Mouse (Mus musculus): ENCODE measurements at regions not wholly inside any gene's neighbourhood (a gene's known extent, or its start where the extent isn't known, plus 50 kb on each side); places are given as distances from the start of the nearest gene placed in this dataset.
A peak's percentile ranks its signal among the peaks of the same experiment; 100 is the strongest.

GRCm38 (mm10) chr7:116882268-116882964, 378.2 kb downstream of the Nucb2 start:
- no peak for DNase-seq

DNA sequence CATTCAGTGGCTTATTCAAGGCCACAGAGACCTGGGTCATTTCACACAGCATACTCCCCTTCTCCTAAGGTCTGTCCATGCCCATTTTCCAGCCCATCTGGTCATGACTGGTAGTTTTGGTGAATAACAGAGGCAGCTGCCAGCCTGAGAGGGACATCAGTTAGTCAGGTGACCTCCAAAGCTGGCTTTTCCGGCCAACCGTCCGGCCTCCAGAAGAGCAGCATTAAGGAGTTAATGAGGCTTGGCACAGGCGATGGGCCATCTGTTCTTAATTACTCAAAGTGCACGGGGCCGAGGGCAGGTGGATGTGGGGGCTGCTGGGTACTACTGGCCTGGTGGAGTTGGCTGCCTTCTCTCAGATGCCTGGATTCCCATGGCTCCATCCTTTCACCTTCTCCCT, 389.7 kb downstream of the Nucb2 start:
- no peak for DNase-seq

DNA sequence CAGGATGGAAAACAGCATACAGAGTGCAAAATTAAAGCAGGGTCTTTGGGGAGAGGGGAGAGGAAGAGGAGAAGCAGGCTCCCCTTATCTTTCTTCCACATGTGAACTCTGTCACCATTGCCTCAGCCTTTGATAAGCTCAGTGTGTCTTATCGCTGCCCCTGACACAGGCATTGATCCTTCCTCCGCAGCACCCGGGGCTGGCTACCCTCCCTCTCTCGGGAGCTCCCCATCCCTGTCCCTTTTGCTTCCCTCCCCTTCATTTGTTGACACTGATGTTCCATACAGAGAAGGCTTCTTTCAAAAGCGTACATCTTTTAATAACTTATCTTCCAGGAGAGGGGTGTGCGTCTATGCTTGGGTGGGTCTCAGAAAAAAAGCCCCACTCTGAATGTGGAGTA, 411.6 kb downstream of the Nucb2 start:
- peak; percentile 6 for DNase-seq

DNA sequence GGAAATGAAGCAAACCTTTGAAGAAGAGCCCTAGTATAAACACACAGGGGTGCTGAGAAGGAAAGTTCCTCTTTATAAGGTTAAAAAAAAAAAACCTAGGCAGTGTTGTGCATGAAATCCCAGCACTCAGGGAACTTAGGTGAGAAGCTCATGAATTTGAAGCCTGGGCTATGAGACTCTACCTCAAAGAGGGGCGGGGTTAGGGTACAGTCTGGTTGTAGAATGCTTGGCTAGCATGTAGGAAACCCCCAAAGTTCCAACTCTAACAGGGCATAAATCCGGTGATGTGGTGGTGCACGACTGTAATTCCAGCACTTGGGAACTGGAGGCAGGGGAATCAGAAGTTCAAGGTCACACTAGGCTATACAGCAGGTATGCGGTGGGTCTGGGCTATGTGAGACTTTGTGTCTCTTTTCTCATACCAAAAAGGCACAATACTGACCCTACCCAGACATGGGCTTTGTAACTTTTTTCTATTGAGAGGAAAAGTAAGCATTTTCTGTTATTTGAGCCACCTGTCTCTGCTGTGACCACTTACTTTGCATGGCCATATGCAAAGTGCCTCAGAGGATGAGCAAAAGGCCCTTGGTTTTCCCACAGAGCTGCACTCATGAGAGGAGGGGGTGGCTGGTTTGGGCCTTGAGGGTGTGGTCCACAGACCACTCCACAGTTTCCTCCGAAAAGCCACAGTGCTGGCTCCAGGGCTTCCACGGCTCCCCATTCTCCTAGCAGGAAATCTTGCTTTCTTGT, 413.9 kb downstream of the Nucb2 start:
- DNase-seq = no peak

DNA sequence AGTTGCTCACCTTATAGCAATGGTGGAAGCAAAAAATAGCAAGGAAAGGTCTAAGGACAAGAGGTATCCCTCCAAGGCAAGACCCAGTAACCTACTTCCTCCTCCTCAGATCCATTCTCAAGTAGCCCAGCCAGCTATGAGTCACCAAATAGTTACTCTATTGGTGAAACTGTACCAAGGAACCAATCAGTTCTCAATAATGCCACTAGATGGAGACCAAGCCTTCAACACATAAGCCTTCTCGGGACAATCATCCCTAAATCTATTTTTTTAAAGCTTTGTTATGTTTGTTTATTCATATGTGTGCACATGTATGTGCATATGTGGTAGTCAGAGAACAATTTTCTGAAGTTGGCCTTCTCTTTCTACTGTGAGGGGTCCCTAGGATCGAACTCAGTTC, 434.3 kb upstream of the Xylt1 start:
- no peak for DNase-seq

DNA sequence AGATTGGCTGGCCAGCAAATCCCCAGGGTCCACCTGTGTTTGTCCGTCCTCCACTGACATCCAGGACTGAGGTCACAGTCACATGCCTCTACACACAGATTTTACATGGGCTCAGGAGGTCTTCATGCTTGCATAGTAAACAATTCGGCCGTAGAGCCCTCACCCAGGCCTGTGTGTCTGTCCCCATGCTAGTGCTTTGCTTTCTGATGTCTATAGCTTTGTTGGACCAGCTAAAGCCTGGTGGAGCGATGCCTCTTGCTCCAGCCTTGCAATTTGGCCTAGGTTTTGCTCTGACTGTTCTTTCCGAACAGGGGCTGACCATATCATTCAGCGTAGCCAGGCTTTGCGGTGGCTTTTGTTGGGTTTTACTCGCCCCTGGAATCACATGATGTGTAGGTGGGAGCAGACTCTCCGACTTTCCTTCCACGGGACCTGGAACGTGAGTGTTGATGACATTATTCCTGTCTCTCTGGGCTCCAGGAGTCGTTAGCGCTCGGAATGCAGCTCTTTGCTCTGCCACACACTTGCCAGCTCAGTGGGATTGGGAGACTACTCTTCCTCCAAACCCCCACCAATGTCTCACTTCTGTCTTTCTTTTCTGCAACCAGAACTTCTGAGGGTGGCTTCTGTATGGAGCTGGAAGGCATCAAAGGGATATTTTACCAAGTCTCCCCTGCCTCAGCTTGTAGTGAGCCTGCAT, 421.4 kb upstream of the Xylt1 start:
- DNase-seq = no peak

GRCm38 (mm10) chr7:116963839-116964238, 416.9 kb upstream of the Xylt1 start:
- DNase-seq = no peak

DNA sequence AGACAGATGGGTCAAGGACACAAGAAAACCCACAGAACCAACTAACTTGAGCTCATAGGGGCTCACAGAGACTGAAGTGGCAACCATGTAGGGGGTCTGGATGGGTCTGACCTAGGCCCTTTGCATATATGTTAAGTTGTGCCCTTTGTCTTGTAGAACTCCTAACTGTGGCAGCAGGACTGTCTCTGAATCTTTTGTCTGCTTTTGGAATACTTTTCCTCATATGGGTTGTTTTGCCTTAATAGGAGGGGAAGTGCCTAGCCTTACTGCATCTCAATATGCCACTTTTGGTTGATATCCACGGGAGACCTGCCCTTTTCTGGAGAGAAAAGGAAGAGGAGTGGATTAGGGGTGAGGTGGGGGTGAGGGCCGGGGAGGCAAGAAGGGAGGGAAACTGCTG, 389.4 kb upstream of the Xylt1 start:
- DNase-seq = no peak

DNA sequence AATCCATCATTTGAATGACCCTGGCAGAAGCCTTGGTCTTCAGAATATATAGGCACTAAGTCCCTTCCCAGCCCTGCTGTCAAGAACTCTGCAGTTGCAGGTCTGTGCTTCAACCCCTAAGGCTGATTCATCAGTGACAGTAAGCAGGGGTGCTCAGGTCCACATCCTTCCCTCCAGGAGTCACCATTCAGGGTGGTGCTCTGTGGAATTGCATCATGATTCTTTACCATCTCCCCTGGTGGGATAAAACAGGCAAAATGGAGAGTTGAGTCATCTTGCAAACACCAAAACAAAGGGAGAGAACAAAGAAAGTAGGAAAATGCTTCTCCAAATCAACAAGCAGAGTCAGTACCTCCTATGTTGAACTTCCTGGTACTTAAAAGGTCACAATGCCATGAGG, 388.6 kb upstream of the Xylt1 start:
- no peak for DNase-seq

GRCm38 (mm10) chr7:116995770-116996169, 385.0 kb upstream of the Xylt1 start:
- no peak for DNase-seq

DNA sequence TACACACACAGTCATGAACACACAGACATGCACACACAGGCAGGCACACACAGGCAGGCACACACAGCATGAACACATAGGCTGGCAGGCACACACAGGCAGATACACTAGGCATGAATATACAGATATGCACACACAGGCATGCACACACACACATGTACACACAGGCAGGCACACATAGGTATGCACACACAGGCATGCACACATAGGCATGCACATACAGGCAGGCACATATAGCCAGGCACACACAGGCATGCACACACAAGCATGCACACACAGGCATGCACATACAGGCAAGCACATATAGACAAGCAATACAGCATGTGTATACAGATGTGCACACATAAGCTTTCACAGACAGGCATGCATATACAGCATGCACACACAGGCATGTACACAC, 377.6 kb upstream of the Xylt1 start:
- DNase-seq = no peak

DNA sequence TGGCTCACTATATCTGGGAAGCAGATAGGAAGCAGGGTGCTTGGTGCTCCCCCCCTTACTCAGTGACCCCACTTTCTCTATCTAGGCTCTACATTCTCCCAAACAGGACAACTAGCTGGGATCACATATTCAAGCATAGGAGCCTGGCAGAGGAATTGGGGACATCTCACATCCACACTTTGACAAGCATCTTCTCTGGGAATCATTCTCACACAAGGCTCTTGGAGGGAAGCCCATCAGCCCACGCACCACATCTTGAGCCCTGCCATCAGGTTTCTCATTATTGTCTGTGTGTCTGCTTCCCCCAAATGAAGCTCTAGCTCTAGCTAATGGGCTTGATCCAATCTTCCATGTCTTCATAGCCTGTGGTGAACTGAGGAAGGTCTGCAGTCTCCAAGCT, 362.4 kb upstream of the Xylt1 start:
- no peak for DNase-seq

- DNase-seq = peak; percentile 38
Measured at GRCm38 (mm10) chr7:117021716-117022115, 359.1 kb upstream of the Xylt1 start.

GRCm38 (mm10) chr7:117044926-117045325, 335.9 kb upstream of the Xylt1 start:
- no peak for DNase-seq

GRCm38 (mm10) chr7:117049249-117049648, 331.5 kb upstream of the Xylt1 start:
- DNase-seq = no peak

- no peak for DNase-seq
Measured at GRCm38 (mm10) chr7:117065771-117066170, 315.0 kb upstream of the Xylt1 start.

DNA sequence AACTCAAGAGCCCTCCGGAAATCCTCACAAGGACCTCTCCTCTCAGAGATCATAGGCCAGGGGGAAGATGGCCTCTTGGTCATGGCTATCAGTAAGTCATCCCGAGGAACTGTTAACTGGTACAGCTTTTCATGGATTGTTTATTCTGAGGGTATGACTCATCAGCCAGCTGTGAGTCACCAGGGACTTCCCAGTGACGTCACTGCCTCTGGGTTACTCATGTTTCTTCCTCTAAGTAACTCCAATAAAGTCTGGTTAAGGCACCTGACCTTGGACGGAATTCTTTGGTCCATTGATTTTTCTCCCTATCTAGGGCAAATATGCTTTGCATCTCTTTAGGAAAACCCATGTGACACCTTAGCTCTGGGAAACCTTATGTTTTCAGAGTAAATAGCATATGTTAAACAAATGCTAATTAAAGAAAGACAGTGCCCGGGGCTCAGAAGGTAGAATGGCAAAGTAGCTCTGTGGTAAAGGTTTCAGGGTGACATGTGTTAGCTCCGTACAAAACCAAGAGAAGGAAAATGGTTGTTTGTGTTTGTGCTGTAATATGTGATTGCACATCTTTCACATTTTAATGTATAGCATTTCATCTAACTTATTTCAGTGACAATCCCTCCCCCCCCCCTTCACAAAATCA, 289.7 kb upstream of the Xylt1 start:
- no peak for DNase-seq

DNA sequence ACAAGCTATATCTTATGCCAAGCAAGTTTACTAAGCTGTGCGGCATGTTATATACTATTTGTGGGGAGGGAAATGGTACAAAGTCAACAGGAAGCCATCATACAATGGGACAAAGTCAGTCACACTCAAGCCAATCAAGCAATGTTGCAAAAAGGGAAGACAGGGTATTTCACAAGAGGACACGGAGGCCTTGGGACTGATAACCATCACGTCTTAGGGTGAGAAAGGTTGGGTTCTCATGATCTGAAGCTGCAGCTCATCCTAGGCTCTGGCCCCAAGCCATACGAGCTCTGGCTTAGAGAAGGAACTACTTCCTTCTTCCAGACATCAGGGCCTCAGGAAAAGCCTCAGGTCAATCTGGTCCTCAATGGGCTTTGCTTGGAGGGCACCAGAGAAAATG, 287.9 kb upstream of the Xylt1 start:
- DNase-seq = no peak

DNA sequence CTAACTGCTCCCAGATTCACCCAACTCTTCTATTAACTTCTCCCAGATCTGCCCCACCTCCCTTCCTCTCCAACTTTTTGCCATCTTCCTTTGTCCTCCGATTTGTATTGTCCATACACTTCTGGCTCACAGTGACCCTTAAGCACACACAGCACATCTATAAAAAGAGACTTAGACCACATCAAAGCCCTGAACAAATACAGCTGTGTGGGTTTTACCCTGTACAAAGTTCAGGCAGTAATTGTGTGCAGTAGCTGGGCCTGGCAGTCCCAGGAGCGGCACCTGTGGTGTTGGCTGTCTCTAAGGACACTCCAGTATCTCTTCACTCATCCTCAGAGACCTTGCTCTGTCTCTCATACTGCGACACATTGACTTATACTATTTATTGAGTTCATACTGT, 283.2 kb upstream of the Xylt1 start:
- no peak for DNase-seq

DNA sequence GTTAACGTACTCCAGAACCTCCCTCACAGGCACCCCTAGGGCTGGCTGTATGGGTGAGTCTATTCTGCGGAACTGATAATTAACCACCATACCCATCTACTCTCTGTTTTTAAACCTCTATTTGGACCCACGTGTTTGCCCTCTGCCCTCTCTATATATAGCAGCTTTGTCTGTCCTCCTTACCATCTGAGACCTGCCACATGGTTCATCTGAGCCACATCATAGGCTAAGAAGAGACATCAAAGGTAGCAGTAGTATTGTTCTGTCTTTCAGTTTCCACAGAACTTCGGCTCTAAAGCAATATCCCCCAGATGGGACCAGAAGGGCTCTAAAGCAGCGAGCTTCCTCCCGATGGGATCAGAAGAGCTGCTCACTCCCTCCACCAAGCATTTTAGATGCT, 281.7 kb upstream of the Xylt1 start:
- no peak for DNase-seq

GRCm38 (mm10) chr7:117103035-117103434, 277.7 kb upstream of the Xylt1 start:
- no peak for DNase-seq

DNA sequence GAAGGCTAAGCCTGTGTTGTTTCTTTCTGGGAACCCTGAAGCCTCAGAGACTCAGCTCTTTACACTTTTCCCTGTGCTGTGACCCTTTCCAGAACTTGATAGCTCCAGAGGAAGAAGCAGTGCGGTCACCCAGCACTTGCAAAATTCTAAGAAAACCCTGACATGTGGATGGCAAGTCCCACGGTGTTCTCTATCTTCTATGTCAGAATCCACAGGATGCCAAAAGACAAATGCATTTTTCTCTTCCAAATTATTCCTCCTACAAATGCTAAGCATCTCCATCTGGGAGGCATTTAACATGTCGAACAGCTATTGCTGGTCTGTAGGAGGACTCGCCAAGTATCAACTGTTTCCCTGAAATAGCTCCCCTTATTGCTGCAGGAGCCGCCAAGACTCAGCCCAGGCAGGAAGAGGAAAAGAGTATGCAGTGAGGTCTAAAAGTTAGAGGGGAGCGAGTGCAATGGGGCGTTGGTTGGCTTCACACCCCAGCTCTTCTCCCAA, 274.0 kb upstream of the Xylt1 start:
- DNase-seq = no peak

GRCm38 (mm10) chr7:117108391-117108790, 272.4 kb upstream of the Xylt1 start:
- DNase-seq = no peak

Data from liver (tissue).